Mouse (Mus musculus) ES-E14 (cell line): Measurements from ENCODE around the gene Nav2.

ENCODE experiments used
- CHD2 ChIP-seq: IDR thresholded peaks from 2 replicates; pipeline ENCODE4 v1.6.1; 2014; ENCODE audit warnings: mild to moderate bottlenecking, low read depth, low read length, inconsistent platforms
- HCFC1 ChIP-seq: IDR thresholded peaks from 2 replicates; pipeline ENCODE4 v1.6.1; 2012; ENCODE audit warnings: low read length, inconsistent platforms, borderline replicate concordance; ENCODE audit not compliant: insufficient read depth
- MAFK ChIP-seq: IDR thresholded peaks from 2 replicates; pipeline ENCODE4 v1.6.1; 2014; ENCODE audit warnings: mild to moderate bottlenecking, low read depth, low read length, inconsistent platforms; ENCODE audit not compliant: insufficient read depth
- ZNF384 ChIP-seq: IDR thresholded peaks from 2 replicates; pipeline ENCODE4 v1.6.1; 2012; ENCODE audit warnings: low read depth, low read length, inconsistent platforms

GRCm38 (mm10) chr7:48925214-48925613 lies 16.7 kb downstream of the Nav2 start:
- TF ChIP-seq HCFC1, result no peak
- no peak for TF ChIP-seq MAFK
- no peak for TF ChIP-seq ZNF384
- no peak for TF ChIP-seq CHD2
